Mouse (Mus musculus): Measurements from ENCODE around the gene 1700001P01Rik. TPM values are rescaled to one million over a fixed set of nuclear protein-coding genes. Genes with fewer than 3 reads are reported as not detected.
"Not testable (repeated sequence)": the region's sequence is repeated elsewhere in the genome, so short reads cannot be mapped to it uniquely, and the experiment has no call there.

1700001P01Rik gene
- total RNA-seq, 4 experiments from 2014 or later = not detected

GRCm38 (mm10) chr11:97793165-97793564 is 17.4 kb upstream of the 1700001P01Rik start:
- peak; percentile 78 for DNase-seq (ENCODE audit: low spot score)

GRCm38 (mm10) chr11:97790778-97791438 is 15.2 kb upstream of the 1700001P01Rik start:
- not testable (repeated sequence) for DNase-seq (ENCODE audit: low spot score)

GRCm38 (mm10) chr11:97789727-97790126 is 14.0 kb upstream of the 1700001P01Rik start:
- no peak for DNase-seq (ENCODE audit: low spot score)

GRCm38 (mm10) chr11:97787961-97788360 is 12.2 kb upstream of the 1700001P01Rik start:
- no peak for DNase-seq (ENCODE audit: low spot score)

GRCm38 (mm10) chr11:97782564-97782895 is 6.8 kb upstream of the 1700001P01Rik start:
- no peak for DNase-seq (ENCODE audit: low spot score)

GRCm38 (mm10) chr11:97781832-97782563 is 6.3 kb upstream of the 1700001P01Rik start, which contains the start of gene Rpl23:
TSS of gene Rpl23 (minus strand) at chr11:97782437.
- peak; percentile 99 for DNase-seq (ENCODE audit: low spot score)

GRCm38 (mm10) chr11:97781478-97781831 is 5.7 kb upstream of the 1700001P01Rik start:
- no peak for DNase-seq (ENCODE audit: low spot score)

- DNase-seq (ENCODE audit: low spot score) = no peak
Observed at GRCm38 (mm10) chr11:97779968-97780701, 4.4 kb upstream of the 1700001P01Rik start.

GRCm38 (mm10) chr11:97778918-97779317 is 3.2 kb upstream of the 1700001P01Rik start:
- DNase-seq (ENCODE audit: low spot score) = no peak

- no peak for DNase-seq (ENCODE audit: low spot score)
Observed at GRCm38 (mm10) chr11:97777129-97777529, 1.4 kb upstream of the 1700001P01Rik start.

- DNase-seq (ENCODE audit: low spot score) = no peak
Observed at GRCm38 (mm10) chr11:97776497-97777128, 895 bp upstream of the 1700001P01Rik start.

GRCm38 (mm10) chr11:97775186-97775585 is 532 bp downstream of the 1700001P01Rik start:
- no peak for DNase-seq (ENCODE audit: low spot score)

GRCm38 (mm10) chr11:97771410-97771809 is 4.3 kb downstream of the 1700001P01Rik start:
- no peak for DNase-seq (ENCODE audit: low spot score)

GRCm38 (mm10) chr11:97769704-97770103 is 6.0 kb downstream of the 1700001P01Rik start:
- DNase-seq (ENCODE audit: low spot score) = no peak

GRCm38 (mm10) chr11:97766154-97766881 is 9.4 kb downstream of the 1700001P01Rik start, which contains the start of gene Cwc25:
TSS of gene Cwc25 (minus strand) at chr11:97766556.
- peak; percentile 97 for DNase-seq (ENCODE audit: low spot score)

- DNase-seq (ENCODE audit: low spot score) = no peak
Observed at GRCm38 (mm10) chr11:97761638-97762037, 14.1 kb downstream of the 1700001P01Rik start.

- DNase-seq (ENCODE audit: low spot score) = no peak
Observed at GRCm38 (mm10) chr11:97758942-97759341, 16.8 kb downstream of the 1700001P01Rik start.

- DNase-seq (ENCODE audit: low spot score) = no peak
Observed at GRCm38 (mm10) chr11:97758125-97758524, 17.6 kb downstream of the 1700001P01Rik start.

GRCm38 (mm10) chr11:97753277-97753676 is 22.4 kb downstream of the 1700001P01Rik start:
- DNase-seq (ENCODE audit: low spot score) = no peak

GRCm38 (mm10) chr11:97748496-97748895 is 27.2 kb downstream of the 1700001P01Rik start:
- DNase-seq (ENCODE audit: low spot score) = no peak

GRCm38 (mm10) chr11:97747773-97748172 is 27.9 kb downstream of the 1700001P01Rik start:
- no peak for DNase-seq (ENCODE audit: low spot score)
